Mouse (Mus musculus): Measurements from ENCODE around the gene Obscn.

DNA sequence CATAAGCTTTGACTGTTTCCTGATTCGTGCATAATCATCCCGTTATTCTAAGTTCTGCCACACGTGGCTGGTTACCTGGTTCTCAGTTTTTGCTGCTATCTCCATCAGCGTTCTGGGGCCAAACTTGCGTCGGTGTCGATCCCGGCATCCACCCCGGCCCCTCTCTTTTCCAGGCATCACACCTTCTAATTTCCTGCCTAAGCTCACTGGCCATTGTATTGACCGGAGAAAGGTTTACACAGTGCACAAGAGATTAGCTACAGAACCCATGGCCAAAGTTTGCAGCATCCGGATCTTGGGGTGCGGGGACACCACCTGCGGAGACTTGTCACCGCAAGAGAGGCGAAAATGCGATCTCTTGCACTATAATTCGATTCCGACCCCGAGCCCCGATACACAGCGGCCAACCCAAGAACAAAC, 158.6 kb downstream of the Obscn start:
- TF ChIP-seq POLR2A (IDR thresholded peaks at IDR 0.05; ENCODE audit: low read depth, low read length), result no peak
- no peak for TF ChIP-seq CTCF (conservative IDR thresholded peaks at IDR 0.05; ENCODE audit: insufficient read depth, insufficient read length, low read depth, low read length)
